Mouse (Mus musculus) embryonic facial prominence, embryonic 15.5 days (tissue): ENCODE results near the gene Uimc1. TPM values are rescaled to one million over a fixed set of nuclear protein-coding genes. Genes with fewer than 3 reads are reported as not detected.

ENCODE experiments used
- ATAC-seq: fragments of 200-750 bp; cut with Nextera tagmentation; 2 replicates; pipeline ENCODE4 v1.8.0; 2017; ENCODE audit warnings: low read depth, moderate TSS enrichment; ENCODE audit not compliant: insufficient number of reproducible peaks, low FRiP score, low TSS enrichment
- H3K27ac ChIP-seq: fragments of 300-500 bp; sonication (generic); replicated peaks from 2 replicates; pipeline ENCODE4 v1.5.1; 2015; ENCODE audit warnings: mild to moderate bottlenecking, inconsistent platforms
- H3K27me3 ChIP-seq: fragments of 300-500 bp; sonication (generic); 2 replicates; pipeline ENCODE4 v1.6.1; 2015; ENCODE audit warnings: inconsistent platforms
- H3K36me3 ChIP-seq: fragments of 300-500 bp; sonication (generic); 2 replicates; pipeline ENCODE4 v1.6.1; 2015; ENCODE audit warnings: mild to moderate bottlenecking, inconsistent platforms
- H3K4me1 ChIP-seq: fragments of 300-500 bp; sonication (generic); 2 replicates; pipeline ENCODE4 v1.6.1; 2015; ENCODE audit warnings: inconsistent platforms
- H3K4me2 ChIP-seq: fragments of 300-500 bp; sonication (generic); replicated peaks from 2 replicates; pipeline ENCODE4 v1.6.1; 2015; ENCODE audit warnings: mild to moderate bottlenecking, inconsistent platforms
- H3K4me3 ChIP-seq: fragments of 300-500 bp; sonication (generic); replicated peaks from 2 replicates; pipeline ENCODE4 v1.5.1; 2015; ENCODE audit warnings: mild to moderate bottlenecking, inconsistent platforms
- H3K9ac ChIP-seq: fragments of 300-500 bp; sonication (generic); 2 replicates; pipeline ENCODE4 v1.6.1; 2015; ENCODE audit warnings: inconsistent platforms
- H3K9me3 ChIP-seq: fragments of 300-500 bp; sonication (generic); replicated peaks from 2 replicates; pipeline ENCODE4 v1.6.1; 2016; ENCODE audit warnings: inconsistent platforms
- WGBS: fragments of 180-500 bp; shearing (Covaris S2); methylation state at CpG from one replicate; pipeline ENCODE4 v1.1.7; 2015; 5-methylcytosine and 5-hydroxymethylcytosine counted together
- polyA plus RNA-seq: library from polyadenylated mRNA; unstranded; fragments of >200 nt; fragmentation: Nextera tagmentation; extraction: Ambion mirVana; gene quantifications from 2 replicates; pipeline ENCODE4 v1.2.1, GENCODE M21; 2015

Uimc1 gene
- polyA plus RNA-seq, 1 experiment from 2014 or later, result 27.8 TPM

DNA sequence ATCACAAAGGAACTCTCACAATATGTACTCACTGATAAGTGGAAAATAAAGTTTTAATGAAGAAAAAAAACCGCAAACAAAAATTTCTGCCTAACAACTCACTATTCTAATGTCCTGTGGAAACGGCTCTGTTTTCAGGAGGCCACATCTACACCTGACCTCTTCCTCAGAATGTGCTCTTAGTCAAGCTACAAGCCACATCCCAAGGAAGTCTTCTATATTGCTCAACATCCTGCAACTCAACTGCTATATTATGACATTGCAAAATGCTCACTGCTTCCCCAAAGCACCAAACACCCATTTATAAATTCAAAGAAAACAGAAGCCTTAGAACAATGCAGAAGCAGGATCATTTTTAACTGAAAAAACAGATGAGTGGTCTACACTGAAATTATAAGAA, 60.1 kb downstream of the Uimc1 start:
- 94% methylated on average over 2 of the region's 2 CpGs for WGBS
- Histone ChIP-seq H3K27me3 (no peaks in the 10 kb centered on the region), H3K9ac (no peak overlapping the region), H3K36me3 (peaks cover 10% of the 10 kb centered on the region), H3K27ac (no peak overlapping the region), H3K4me3 (no peak overlapping the region), H3K4me2 (no peak overlapping the region), H3K4me1 (no peaks in the 10 kb centered on the region), H3K9me3 (no peaks in the 10 kb centered on the region)
- ATAC-seq, result no peak

DNA sequence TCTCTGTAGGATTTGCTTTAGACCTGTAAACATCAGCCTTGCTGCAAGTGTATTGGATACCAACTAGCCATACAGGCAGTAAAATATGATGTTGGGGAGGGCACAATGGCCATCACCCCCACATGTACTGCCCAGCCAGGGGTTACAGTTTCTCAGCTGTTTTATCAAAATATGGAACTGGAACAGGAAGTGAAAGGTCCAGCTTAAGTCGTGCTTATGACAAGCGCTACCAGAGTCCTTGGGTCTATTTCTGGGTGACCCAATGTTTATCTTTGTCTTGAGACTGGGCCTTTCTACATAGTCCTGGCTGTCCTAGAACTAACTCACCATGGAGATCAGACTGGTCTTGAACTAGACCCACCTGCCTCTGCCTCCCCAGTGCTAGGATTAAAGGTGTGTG, 75.9 kb downstream of the Uimc1 start:
- Histone ChIP-seq H3K4me3 (no peak overlapping the region), H3K4me1 (no peaks in the 10 kb centered on the region), H3K27me3 (no peaks in the 10 kb centered on the region), H3K9me3 (no peaks in the 10 kb centered on the region), H3K36me3 (peaks cover 14% of the 10 kb centered on the region), H3K9ac (no peak overlapping the region), H3K4me2 (no peak overlapping the region), H3K27ac (no peak overlapping the region)
- WGBS, result 91% methylated on average over 2 of the region's 2 CpGs
- no peak for ATAC-seq

DNA sequence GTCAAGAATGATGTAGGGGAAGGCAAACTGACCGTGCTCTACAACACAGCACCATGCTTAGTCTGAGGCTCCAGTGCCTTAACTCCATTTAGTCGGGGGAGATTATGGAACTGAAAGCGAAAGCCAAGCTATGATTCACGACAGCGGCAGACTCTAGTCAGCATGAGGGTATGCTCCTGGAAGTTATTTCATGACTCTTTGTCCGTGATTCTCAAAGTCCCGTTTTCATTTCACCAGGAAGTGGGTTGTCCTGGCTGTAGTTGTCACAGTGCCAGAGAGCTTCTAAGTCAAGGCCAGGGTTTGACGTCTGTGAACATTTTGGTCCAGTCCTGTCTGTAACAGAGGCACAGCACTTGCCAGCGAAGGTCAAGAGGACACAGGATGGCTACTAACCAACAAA, 77.4 kb downstream of the Uimc1 start:
- H3K27me3 ChIP-seq, result no peaks in the 10 kb centered on the region
- 76% methylated on average over 9 of the region's 9 CpGs for WGBS
- H3K27ac ChIP-seq, result no peak overlapping the region
- H3K36me3 ChIP-seq, result peaks cover 7% of the 10 kb centered on the region
- no peak overlapping the region for H3K9ac ChIP-seq
- no peak overlapping the region for H3K4me3 ChIP-seq
- ATAC-seq, result no peak
- no peaks in the 10 kb centered on the region for H3K4me1 ChIP-seq
- no peak overlapping the region for H3K4me2 ChIP-seq
- H3K9me3 ChIP-seq, result no peaks in the 10 kb centered on the region

DNA sequence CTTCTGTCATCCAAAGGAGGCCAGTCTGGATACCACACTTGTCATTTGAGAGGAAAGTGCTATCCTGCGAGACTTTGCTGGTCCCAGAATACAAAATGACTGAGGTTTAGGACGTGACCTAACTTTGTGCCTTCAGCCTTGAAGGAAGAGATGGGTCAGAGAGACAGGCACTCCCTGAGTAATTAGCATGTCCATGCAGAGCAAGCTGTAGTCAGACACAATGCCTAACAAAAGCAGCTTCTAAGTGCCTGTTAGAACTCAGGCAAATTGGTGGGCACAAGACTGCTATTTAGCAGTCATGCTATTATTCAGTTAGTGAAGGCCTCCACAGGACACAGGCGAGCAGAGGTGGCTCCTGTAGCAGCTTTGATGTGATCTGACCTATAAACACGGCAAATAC, 77.8 kb downstream of the Uimc1 start:
- Histone ChIP-seq H3K4me1 (no peaks in the 10 kb centered on the region), H3K4me2 (no peak overlapping the region), H3K4me3 (no peak overlapping the region), H3K9me3 (no peaks in the 10 kb centered on the region), H3K9ac (no peak overlapping the region), H3K36me3 (0 out of 2 replicates have a peak, but pooled peaks cover 5% of the 10 kb centered on the region), H3K27me3 (no peaks in the 10 kb centered on the region), H3K27ac (no peak overlapping the region)
- no peak for ATAC-seq
- WGBS, result 64% methylated on average over 4 of the region's 4 CpGs

DNA sequence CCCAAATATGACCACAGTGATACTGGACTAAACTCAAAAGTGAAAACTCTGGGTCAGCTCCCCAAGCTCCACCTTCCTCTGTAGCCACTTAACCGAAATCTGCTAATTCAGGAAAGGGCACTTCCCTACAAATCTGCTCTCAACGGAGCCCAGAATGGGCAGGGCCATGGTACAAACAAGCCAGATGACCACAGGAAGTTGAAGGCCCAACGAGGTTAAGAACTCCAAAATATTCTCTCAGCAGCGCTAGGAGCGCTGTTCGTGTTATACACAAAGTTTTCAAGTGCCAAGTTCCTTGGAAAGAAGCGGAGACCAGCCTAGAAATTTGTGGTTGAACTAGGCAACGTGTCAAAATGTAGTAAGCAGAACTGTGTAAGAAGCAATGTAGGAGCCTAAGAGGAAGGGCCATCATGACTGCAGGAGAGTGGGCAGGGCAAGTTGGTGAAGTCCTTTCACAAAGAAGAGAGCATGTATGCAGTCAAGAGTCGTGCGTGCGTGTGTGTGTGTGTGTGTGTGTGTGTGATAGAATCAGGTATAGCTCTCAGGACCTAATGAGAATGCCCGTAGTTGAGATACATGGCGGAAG, 78.8 kb downstream of the Uimc1 start, which contains the start of gene Hk3:
TSS of gene Hk3 (minus strand) at position 192 of the 586 bp plus-strand sequence.
- H3K36me3 ChIP-seq, result 0 out of 2 replicates have a peak, but pooled peaks cover 5% of the 10 kb centered on the region
- no peak within 1 kb of the TSS for H3K9ac ChIP-seq
- H3K9me3 ChIP-seq, result no peaks in the 10 kb centered on the region
- H3K27me3 ChIP-seq, result no peaks in the 10 kb centered on the region
- WGBS, result 80% methylated on average over 13 of the region's 13 CpGs
- no peaks in the 10 kb centered on the region for H3K4me1 ChIP-seq
- H3K4me2 ChIP-seq, result no peak within 1 kb of the TSS
- no peak within 1 kb of the TSS for H3K4me3 ChIP-seq
- no peak within 1 kb of the TSS for H3K27ac ChIP-seq
- no peak for ATAC-seq

DNA sequence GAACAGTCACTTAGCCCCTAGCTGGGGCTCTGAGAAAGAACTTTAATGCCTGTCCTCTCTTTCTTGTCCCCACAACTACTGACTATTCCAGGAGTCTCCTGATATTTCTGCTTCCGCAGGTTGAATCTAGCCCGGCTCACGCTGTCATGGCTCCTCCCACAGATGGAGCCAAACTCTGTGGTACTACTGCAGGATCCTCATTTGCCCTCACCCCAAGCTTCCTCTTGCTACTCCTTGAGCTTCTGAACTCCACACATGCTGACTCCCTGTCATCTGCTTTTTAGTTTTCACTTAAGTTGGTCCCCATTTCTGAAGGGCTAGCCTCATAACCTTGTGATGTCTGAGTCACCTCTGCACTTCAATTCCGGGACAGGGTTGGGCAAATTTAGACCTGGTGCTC, 80.0 kb downstream of the Uimc1 start:
- no peaks in the 10 kb centered on the region for H3K9me3 ChIP-seq
- H3K4me3 ChIP-seq, result no peak overlapping the region
- H3K36me3 ChIP-seq, result no peaks in the 10 kb centered on the region
- 80% methylated on average over 4 of the region's 4 CpGs for WGBS
- H3K9ac ChIP-seq, result no peak overlapping the region
- no peak for ATAC-seq
- H3K4me1 ChIP-seq, result no peaks in the 10 kb centered on the region
- no peak overlapping the region for H3K27ac ChIP-seq
- H3K27me3 ChIP-seq, result no peaks in the 10 kb centered on the region
- no peak overlapping the region for H3K4me2 ChIP-seq

DNA sequence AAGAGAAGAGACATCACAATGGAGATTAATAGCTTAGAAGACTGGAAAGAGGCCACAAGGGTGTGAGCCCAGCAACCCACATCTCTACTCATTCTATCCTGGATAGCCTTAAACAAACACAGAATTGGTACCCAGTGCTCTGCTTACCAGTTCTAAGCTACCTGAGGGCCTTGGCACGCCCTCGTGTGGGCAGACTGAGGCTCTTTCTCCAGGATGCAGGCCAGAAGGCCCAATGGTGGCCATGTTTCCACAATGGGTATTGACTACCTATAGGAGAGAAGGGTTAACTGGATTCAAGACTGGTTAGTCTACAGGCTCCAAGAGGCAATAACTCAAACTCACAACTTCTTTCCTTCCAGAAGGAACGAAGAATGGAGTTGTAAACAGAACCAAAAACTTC, 80.9 kb downstream of the Uimc1 start:
- no peaks in the 10 kb centered on the region for H3K4me1 ChIP-seq
- no peak overlapping the region for H3K4me3 ChIP-seq
- H3K36me3 ChIP-seq, result no peaks in the 10 kb centered on the region
- no peaks in the 10 kb centered on the region for H3K9me3 ChIP-seq
- no peak overlapping the region for H3K9ac ChIP-seq
- H3K27ac ChIP-seq, result no peak overlapping the region
- no peaks in the 10 kb centered on the region for H3K27me3 ChIP-seq
- ATAC-seq, result no peak
- WGBS, result 57% methylated on average over 3 of the region's 3 CpGs
- H3K4me2 ChIP-seq, result no peak overlapping the region

DNA sequence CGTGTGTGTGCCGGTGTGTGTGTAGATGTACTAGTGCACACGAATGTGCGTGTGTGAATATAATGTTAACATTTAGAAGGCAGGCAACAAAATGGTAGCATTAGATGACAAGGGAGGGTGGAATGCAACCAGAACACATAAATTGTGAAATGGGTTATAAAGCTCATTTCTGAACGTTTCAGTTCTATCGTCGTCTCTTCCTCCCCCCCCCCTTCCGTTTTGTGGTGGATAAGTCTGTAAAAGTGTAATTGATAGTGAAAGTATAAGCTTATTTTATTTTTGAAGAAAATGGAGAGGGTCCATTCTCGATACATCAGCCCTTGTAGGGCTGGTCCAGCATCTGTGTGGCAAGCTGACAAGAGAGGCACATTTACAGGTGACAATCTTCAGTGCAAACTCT, 81.4 kb downstream of the Uimc1 start:
- Histone ChIP-seq H3K4me1 (no peaks in the 10 kb centered on the region), H3K27ac (no peak overlapping the region), H3K4me2 (no peak overlapping the region), H3K27me3 (no peaks in the 10 kb centered on the region), H3K9ac (no peak overlapping the region), H3K36me3 (no peaks in the 10 kb centered on the region), H3K9me3 (no peaks in the 10 kb centered on the region), H3K4me3 (no peak overlapping the region)
- ATAC-seq, result no peak
- 88% methylated on average over 9 of the region's 9 CpGs for WGBS

DNA sequence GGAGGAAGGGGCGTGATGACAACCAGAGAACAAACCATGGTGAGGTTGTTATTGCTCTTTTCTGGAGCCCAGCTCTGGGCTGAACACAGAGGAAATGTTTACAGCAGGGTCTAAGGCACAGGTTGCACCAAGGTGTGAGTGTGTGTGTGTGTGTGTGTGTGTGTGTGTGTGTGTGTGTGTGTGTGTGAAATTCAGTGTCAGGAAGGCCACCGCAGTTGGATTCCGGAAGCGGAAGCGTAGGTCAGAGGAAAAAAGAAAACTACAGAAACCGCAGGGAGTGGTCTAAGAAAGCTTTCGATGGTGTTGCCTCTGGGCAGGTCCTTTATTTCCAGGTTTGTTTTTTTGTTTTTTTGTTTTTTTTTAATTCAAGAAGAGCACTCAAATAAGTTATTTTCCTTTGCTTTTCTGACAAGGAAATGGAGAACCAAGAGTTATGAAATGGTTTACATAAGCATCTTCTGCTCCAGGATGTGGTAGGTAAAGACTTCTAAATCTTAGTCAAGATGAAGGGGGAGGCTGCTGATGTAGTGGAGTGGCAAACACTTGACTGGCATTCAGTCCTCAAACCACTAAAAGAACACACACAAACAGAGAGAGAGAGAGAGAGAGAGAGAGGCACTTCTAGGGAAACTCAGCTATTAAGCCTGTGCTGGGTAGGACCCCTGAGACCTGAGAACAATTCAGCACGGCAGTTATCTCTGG, 82.1 kb downstream of the Uimc1 start:
- Histone ChIP-seq H3K4me3 (no peak overlapping the region), H3K9ac (no peak overlapping the region), H3K27me3 (no peaks in the 10 kb centered on the region), H3K9me3 (no peaks in the 10 kb centered on the region), H3K4me1 (no peaks in the 10 kb centered on the region), H3K27ac (no peak overlapping the region), H3K36me3 (no peaks in the 10 kb centered on the region), H3K4me2 (no peak overlapping the region)
- WGBS, result 79% methylated on average over 8 of the region's 8 CpGs
- ATAC-seq, result no peak

DNA sequence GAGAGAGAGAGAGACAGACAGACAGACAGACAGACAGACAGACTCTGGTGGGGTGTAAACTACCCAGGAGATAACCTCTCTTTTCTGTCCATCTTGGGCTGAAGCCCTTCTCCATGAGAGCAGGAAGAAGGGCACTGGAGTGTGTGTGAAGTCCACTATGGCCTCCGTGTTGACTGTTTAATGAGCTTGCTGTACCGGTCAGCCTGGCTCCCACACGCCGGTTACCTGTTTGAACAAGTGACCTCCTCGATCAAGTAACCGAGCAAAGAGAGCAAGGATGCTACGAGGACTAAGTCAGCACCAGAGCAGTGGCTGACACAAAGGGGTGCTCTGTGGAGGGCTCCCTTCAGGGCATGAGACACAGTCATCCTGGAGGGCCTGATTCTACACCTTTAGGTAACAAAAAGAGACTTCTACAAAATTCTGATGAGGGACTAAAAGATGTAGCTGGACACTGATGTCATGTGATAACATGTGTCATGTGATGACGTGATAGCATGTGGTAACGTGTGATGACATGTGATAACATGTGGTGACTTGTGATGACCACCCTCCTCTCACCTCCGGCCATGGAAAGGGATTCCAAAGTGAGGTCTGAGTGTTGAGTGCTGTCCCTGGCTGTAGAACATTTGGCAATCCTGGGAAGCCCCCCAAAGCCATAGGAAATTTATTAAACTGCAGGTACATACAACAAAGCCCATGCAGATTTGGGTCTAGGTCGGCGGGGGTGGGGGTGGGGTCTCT, 82.8 kb downstream of the Uimc1 start:
- WGBS, result 80% methylated on average over 12 of the region's 12 CpGs
- Histone ChIP-seq H3K4me1 (no peaks in the 10 kb centered on the region), H3K9ac (no peak overlapping the region), H3K36me3 (no peaks in the 10 kb centered on the region), H3K27ac (no peak overlapping the region), H3K4me2 (no peak overlapping the region), H3K9me3 (no peaks in the 10 kb centered on the region), H3K27me3 (no peaks in the 10 kb centered on the region), H3K4me3 (no peak overlapping the region)
- no peak for ATAC-seq

DNA sequence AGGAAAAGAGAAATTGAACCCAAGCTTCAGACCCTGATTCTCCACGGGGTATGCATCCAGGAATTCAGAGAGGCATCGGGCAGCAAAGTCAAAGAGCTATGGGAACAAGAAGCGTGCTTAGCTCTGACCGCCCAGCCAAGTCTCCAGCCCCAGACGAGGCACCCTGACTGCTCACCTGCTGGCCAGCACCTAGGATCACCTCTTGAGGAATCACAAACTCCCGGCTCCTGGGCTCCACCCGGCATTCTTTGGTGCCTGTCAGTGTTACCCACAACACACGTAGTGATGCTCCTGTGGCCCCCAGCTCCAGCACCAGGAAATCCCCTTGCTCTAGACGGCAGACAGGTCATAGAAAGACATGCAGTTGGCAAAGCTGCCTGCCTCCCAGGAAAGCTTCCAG, 85.6 kb downstream of the Uimc1 start:
- Histone ChIP-seq H3K9ac (no peak overlapping the region), H3K4me1 (no peaks in the 10 kb centered on the region), H3K36me3 (no peaks in the 10 kb centered on the region), H3K4me2 (no peak overlapping the region), H3K4me3 (no peak overlapping the region), H3K27me3 (no peaks in the 10 kb centered on the region), H3K9me3 (no peaks in the 10 kb centered on the region), H3K27ac (no peak overlapping the region)
- ATAC-seq, result no peak
- WGBS, result 55% methylated on average over 9 of the region's 9 CpGs
